Mouse (Mus musculus) brain, embryonic 14.5 days (tissue): ENCODE data around the gene Tmod1.

Experiments used
- CTCF ChIP-seq: fragments of 200-500 bp; IDR thresholded peaks from 2 replicates; pipeline ENCODE4 v1.5.1; 2012; ENCODE audit warnings: inconsistent platforms, mild to moderate bottlenecking, moderate library complexity, borderline replicate concordance; ENCODE audit not compliant: insufficient read depth, insufficient read length; ENCODE audit errors: extremely low read depth
- POLR2A ChIP-seq: fragments of 200-500 bp; IDR thresholded peaks from 2 replicates; pipeline ENCODE4 v1.6.1; 2012; ENCODE audit warnings: mild to moderate bottlenecking, inconsistent platforms, borderline replicate concordance; ENCODE audit not compliant: poor library complexity, insufficient read depth, insufficient read length, severe bottlenecking; ENCODE audit errors: extremely low read depth

DNA sequence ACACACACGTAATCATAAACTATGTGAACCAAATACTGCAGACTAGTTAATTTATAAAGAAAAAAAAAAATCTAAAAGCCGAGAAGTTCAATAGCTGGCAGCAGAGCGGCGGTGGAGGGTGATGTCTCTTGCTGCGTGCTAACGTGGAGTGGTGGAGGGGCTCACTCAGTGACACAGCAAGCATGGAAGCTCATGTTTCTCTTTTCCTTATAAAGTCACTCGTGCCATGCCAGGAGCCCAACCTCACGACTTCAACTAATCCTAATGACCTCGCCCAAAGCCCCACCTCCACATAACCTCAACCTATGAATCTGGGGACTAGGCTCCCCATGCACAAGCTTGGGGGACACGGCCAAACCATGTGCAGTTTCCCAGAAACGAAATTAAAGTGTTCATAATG lies 43.8 kb downstream of the Tmod1 start:
- TF ChIP-seq POLR2A (no peak), CTCF (no peak)
